Mouse (Mus musculus): ENCODE data around the gene Gatad2a. TPM values are rescaled to one million over a fixed set of nuclear protein-coding genes. Genes with fewer than 3 reads are reported as not detected.
"Not testable (repeated sequence)": the region's sequence is repeated elsewhere in the genome, so short reads cannot be mapped to it uniquely, and the experiment has no call there.

Gatad2a gene
- polyA plus RNA-seq, 1 experiment from 2014 or later: 52.2 TPM

DNA sequence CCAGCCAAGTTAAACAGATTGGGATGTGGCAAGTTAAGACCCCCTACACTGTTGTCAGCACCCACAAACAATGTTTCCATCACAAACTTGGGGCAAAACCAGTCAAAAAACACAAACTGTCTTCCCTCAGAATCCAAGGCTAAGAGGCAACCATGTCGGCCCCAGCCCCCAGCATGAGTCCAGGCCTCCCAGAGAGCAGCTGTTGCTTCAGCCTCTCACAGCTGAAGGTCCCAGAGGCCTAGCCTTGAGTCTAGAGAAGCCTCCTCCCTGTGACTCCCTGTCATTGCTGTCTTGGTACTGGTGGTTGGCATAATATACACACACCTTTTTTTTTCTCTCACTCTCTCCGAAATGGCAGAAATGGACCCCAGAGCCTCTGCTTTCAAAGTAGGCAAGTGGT, 39.5 kb downstream of the Gatad2a start:
- Histone ChIP-seq H3K27ac (replicated peaks in 1 of 2; ENCODE audit: control insufficient read depth in 1 of 2, insufficient read depth in 1 of 2, low read depth in 2 of 2, low read length in 2 of 2) (no peak overlapping the region), H3K4me1 (ENCODE audit: control insufficient read depth in 2 of 2, insufficient read depth in 2 of 2, low read length in 2 of 2) (peaks cover 26 to 58% of the 10 kb centered on the region in 2 experiments), H3K4me3 (ENCODE audit: control insufficient read depth in 1 of 2, insufficient read depth in 1 of 2, low read depth in 1 of 2, low read length in 2 of 2) (no peak overlapping the region), H3K27me3 (ENCODE audit: control insufficient read depth, insufficient read depth, low read length) (no peaks in the 10 kb centered on the region), H3K9me3 (ENCODE audit: control insufficient read depth, low read length) (no peaks in the 10 kb centered on the region), H3K36me3 (ENCODE audit: control insufficient read depth, insufficient read depth, low read length) (no peaks in the 10 kb centered on the region), H3K4me2 (ENCODE audit: low read length) (no peak overlapping the region), H3K9ac (ENCODE audit: low read length) (no peak overlapping the region)
- ATAC-seq (ENCODE audit: insufficient number of reproducible peaks, insufficient read depth, low FRiP score, low read depth): no peak
- WGBS: 53% methylated on average over 2 of the region's 2 CpGs

DNA sequence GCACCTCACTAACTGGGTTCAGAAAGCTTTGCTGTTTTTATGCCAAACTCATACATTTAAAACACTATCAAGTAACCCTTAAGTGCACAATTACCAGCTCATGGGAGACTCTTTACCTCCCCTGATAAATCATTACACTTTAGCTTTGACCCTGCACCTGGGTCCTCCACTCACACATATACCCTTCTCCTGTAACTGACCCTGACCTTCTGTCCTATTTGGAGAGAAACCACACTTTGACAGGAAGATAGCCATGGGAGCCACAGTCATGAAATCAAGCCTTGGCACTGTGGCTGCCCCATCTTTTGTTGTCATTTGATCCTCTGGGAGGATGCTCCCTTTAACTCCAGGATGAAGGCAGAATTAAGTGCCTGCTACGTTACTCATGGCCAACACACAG, 41.5 kb downstream of the Gatad2a start:
- Histone ChIP-seq H3K27ac (replicated peaks in 1 of 2; ENCODE audit: control insufficient read depth in 1 of 2, insufficient read depth in 1 of 2, low read depth in 2 of 2, low read length in 2 of 2) (no peak overlapping the region), H3K4me3 (ENCODE audit: control insufficient read depth in 1 of 2, insufficient read depth in 1 of 2, low read depth in 1 of 2, low read length in 2 of 2) (no peak overlapping the region), H3K27me3 (ENCODE audit: control insufficient read depth, insufficient read depth, low read length) (no peaks in the 10 kb centered on the region), H3K4me1 (ENCODE audit: control insufficient read depth in 2 of 2, insufficient read depth in 2 of 2, low read length in 2 of 2) (peaks cover 25 to 54% of the 10 kb centered on the region in 2 experiments), H3K4me2 (ENCODE audit: low read length) (no peak overlapping the region), H3K36me3 (ENCODE audit: control insufficient read depth, insufficient read depth, low read length) (peaks cover 5% of the 10 kb centered on the region; the same call in 1 of the 2 replicates), H3K9ac (ENCODE audit: low read length) (no peak overlapping the region), H3K9me3 (ENCODE audit: control insufficient read depth, low read length) (no peaks in the 10 kb centered on the region)
- no peak for ATAC-seq (ENCODE audit: insufficient number of reproducible peaks, insufficient read depth, low FRiP score, low read depth)
- WGBS: 68% methylated on average over 1 of the region's 1 CpGs

GRCm38 (mm10) chr8:69954213-69954612, 42.0 kb downstream of the Gatad2a start:
- H3K4me1 ChIP-seq (ENCODE audit: control insufficient read depth in 2 of 2, insufficient read depth in 2 of 2, low read length in 2 of 2): peaks cover 21 to 50% of the 10 kb centered on the region in 2 experiments
- WGBS: 46% methylated on average over 4 of the region's 4 CpGs
- H3K27me3 ChIP-seq (ENCODE audit: control insufficient read depth, insufficient read depth, low read length): no peaks in the 10 kb centered on the region
- ATAC-seq (ENCODE audit: insufficient number of reproducible peaks, insufficient read depth, low FRiP score, low read depth): no peak
- H3K9me3 ChIP-seq (ENCODE audit: control insufficient read depth, low read length): no peaks in the 10 kb centered on the region
- no peak overlapping the region for H3K4me3 ChIP-seq (ENCODE audit: control insufficient read depth in 1 of 2, insufficient read depth in 1 of 2, low read depth in 1 of 2, low read length in 2 of 2)
- H3K4me2 ChIP-seq (ENCODE audit: low read length): no peak overlapping the region
- H3K9ac ChIP-seq (ENCODE audit: low read length): no peak overlapping the region
- H3K27ac ChIP-seq (replicated peaks in 1 of 2; ENCODE audit: control insufficient read depth in 1 of 2, insufficient read depth in 1 of 2, low read depth in 2 of 2, low read length in 2 of 2): no peak overlapping the region
- H3K36me3 ChIP-seq (ENCODE audit: control insufficient read depth, insufficient read depth, low read length): peaks cover 9% of the 10 kb centered on the region; the same call in 1 of the 2 replicates

GRCm38 (mm10) chr8:69950300-69950699, 45.9 kb downstream of the Gatad2a start:
- Histone ChIP-seq H3K4me1 (ENCODE audit: control insufficient read depth in 2 of 2, insufficient read depth in 2 of 2, low read length in 2 of 2) (peaks cover 5 to 16% of the 10 kb centered on the region in 2 experiments; a peak in 3 of 4 replicates), H3K4me3 (ENCODE audit: control insufficient read depth in 1 of 2, insufficient read depth in 1 of 2, low read depth in 1 of 2, low read length in 2 of 2) (no peak overlapping the region), H3K36me3 (ENCODE audit: control insufficient read depth, insufficient read depth, low read length) (peaks cover 25% of the 10 kb centered on the region), H3K9ac (ENCODE audit: low read length) (no peak overlapping the region), H3K9me3 (ENCODE audit: control insufficient read depth, low read length) (no peaks in the 10 kb centered on the region), H3K27me3 (ENCODE audit: control insufficient read depth, insufficient read depth, low read length) (no peaks in the 10 kb centered on the region), H3K27ac (replicated peaks in 1 of 2; ENCODE audit: control insufficient read depth in 1 of 2, insufficient read depth in 1 of 2, low read depth in 2 of 2, low read length in 2 of 2) (no peak overlapping the region), H3K4me2 (ENCODE audit: low read length) (no peak overlapping the region)
- WGBS: 95% methylated on average over 2 of the region's 2 CpGs
- no peak for ATAC-seq (ENCODE audit: insufficient number of reproducible peaks, insufficient read depth, low FRiP score, low read depth)

DNA sequence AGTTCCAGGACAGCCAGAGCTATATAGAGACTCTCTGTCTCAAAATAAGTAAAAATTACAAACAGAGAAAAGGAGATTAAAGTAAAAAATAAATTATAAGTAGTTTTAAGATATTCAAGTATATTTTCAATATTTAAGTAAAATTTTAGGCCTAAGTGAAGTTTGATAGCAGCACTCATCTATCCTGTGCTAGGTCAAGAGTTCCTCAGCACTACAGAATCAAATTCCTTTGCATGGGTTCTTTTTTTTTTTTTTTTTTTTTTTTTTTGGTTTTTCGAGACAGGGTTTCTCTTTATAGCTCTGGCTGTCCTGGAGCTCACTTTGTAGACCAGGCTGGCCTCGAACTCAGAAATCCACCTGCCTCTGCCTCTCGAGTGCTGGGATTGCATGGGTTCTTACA, 53.7 kb downstream of the Gatad2a start:
- not testable (repeated sequence) for H3K9ac ChIP-seq (ENCODE audit: low read length); ATAC-seq (ENCODE audit: insufficient number of reproducible peaks, insufficient read depth, low FRiP score, low read depth); H3K4me2 ChIP-seq (ENCODE audit: low read length); H3K9me3 ChIP-seq (ENCODE audit: control insufficient read depth, low read length); H3K27me3 ChIP-seq (ENCODE audit: control insufficient read depth, insufficient read depth, low read length); H3K4me3 ChIP-seq (ENCODE audit: control insufficient read depth in 1 of 2, insufficient read depth in 1 of 2, low read depth in 1 of 2, low read length in 2 of 2); H3K27ac ChIP-seq (replicated peaks in 1 of 2; ENCODE audit: control insufficient read depth in 1 of 2, insufficient read depth in 1 of 2, low read depth in 2 of 2, low read length in 2 of 2)
- WGBS: 89% methylated on average over 2 of the region's 3 CpGs
- H3K36me3 ChIP-seq (ENCODE audit: control insufficient read depth, insufficient read depth, low read length): peaks cover 13% of the 10 kb centered on the region
- peaks cover 29 to 52% of the 10 kb centered on the region in 2 experiments for H3K4me1 ChIP-seq (ENCODE audit: control insufficient read depth in 2 of 2, insufficient read depth in 2 of 2, low read length in 2 of 2)

GRCm38 (mm10) chr8:69940386-69940785, 55.8 kb downstream of the Gatad2a start:
- 86% methylated on average over 2 of the region's 2 CpGs for WGBS
- Histone ChIP-seq H3K27ac (replicated peaks in 1 of 2; ENCODE audit: control insufficient read depth in 1 of 2, insufficient read depth in 1 of 2, low read depth in 2 of 2, low read length in 2 of 2) (peak overlapping the region; percentile 68 to 75), H3K4me1 (ENCODE audit: control insufficient read depth in 2 of 2, insufficient read depth in 2 of 2, low read length in 2 of 2) (peaks cover 50 to 72% of the 10 kb centered on the region in 2 experiments), H3K9ac (ENCODE audit: low read length) (no peak overlapping the region), H3K36me3 (ENCODE audit: control insufficient read depth, insufficient read depth, low read length) (peaks cover 10% of the 10 kb centered on the region), H3K4me3 (ENCODE audit: control insufficient read depth in 1 of 2, insufficient read depth in 1 of 2, low read depth in 1 of 2, low read length in 2 of 2) (no peak overlapping the region), H3K27me3 (ENCODE audit: control insufficient read depth, insufficient read depth, low read length) (no peaks in the 10 kb centered on the region), H3K4me2 (ENCODE audit: low read length) (no peak overlapping the region), H3K9me3 (ENCODE audit: control insufficient read depth, low read length) (no peaks in the 10 kb centered on the region)
- ATAC-seq (ENCODE audit: insufficient number of reproducible peaks, insufficient read depth, low FRiP score, low read depth): no peak

GRCm38 (mm10) chr8:69939633-69940032, 56.6 kb downstream of the Gatad2a start:
- Histone ChIP-seq H3K4me2 (ENCODE audit: low read length) (peak overlapping the region; percentile 1; the same call in 1 of the 2 replicates), H3K36me3 (ENCODE audit: control insufficient read depth, insufficient read depth, low read length) (peaks cover 17% of the 10 kb centered on the region), H3K27ac (replicated peaks in 1 of 2; ENCODE audit: control insufficient read depth in 1 of 2, insufficient read depth in 1 of 2, low read depth in 2 of 2, low read length in 2 of 2) (peak overlapping the region; percentile 68 to 75), H3K9me3 (ENCODE audit: control insufficient read depth, low read length) (no peaks in the 10 kb centered on the region), H3K4me1 (ENCODE audit: control insufficient read depth in 2 of 2, insufficient read depth in 2 of 2, low read length in 2 of 2) (peaks cover 51 to 76% of the 10 kb centered on the region in 2 experiments), H3K4me3 (ENCODE audit: control insufficient read depth in 1 of 2, insufficient read depth in 1 of 2, low read depth in 1 of 2, low read length in 2 of 2) (no peak overlapping the region), H3K9ac (ENCODE audit: low read length) (no peak overlapping the region), H3K27me3 (ENCODE audit: control insufficient read depth, insufficient read depth, low read length) (no peaks in the 10 kb centered on the region)
- WGBS: 13% methylated on average over 3 of the region's 3 CpGs
- peak; percentile 37; the same call in 1 of the 2 replicates for ATAC-seq (ENCODE audit: insufficient number of reproducible peaks, insufficient read depth, low FRiP score, low read depth)
